Mouse (Mus musculus): ENCODE data around the gene Rbbp5. TPM values are rescaled to one million over a fixed set of nuclear protein-coding genes. Genes with fewer than 3 reads are reported as not detected.
A peak's percentile ranks its signal among the peaks of the same experiment; 100 is the strongest.
"Not testable (repeated sequence)": the region's sequence is repeated elsewhere in the genome, so short reads cannot be mapped to it uniquely, and the experiment has no call there.

Gene Rbbp5
- polyA plus RNA-seq, 1 experiment from 2014 or later: 40.3 TPM

- Histone ChIP-seq H3K9ac (ENCODE audit: low read length) (no peak overlapping the region), H3K36me3 (ENCODE audit: control insufficient read depth, insufficient read depth, low read length) (peaks cover 46% of the 10 kb centered on the region), H3K9me3 (ENCODE audit: control insufficient read depth, low read length) (no peaks in the 10 kb centered on the region), H3K4me3 (ENCODE audit: low read depth, low read length) (no peak overlapping the region), H3K27me3 (replicated peaks; ENCODE audit: control insufficient read depth, insufficient read depth, low read length) (no peaks in the 10 kb centered on the region), H3K4me2 (ENCODE audit: low read length) (no peak overlapping the region), H3K4me1 (replicated peaks; ENCODE audit: control insufficient read depth, insufficient read depth, low read length) (no peaks in the 10 kb centered on the region), H3K27ac (ENCODE audit: low read depth) (no peak overlapping the region)
- ATAC-seq (replicated peaks; ENCODE audit: low FRiP score, low TSS enrichment, low read depth) (no peak), DNase-seq (ENCODE audit: low spot score) (no peak)
- WGBS: 77% methylated on average over 1 of the region's 1 CpGs
Observed at GRCm38 (mm10) chr1:132440896-132441435, 36.2 kb upstream of the Rbbp5 start.

GRCm38 (mm10) chr1:132449742-132450141 is 27.4 kb upstream of the Rbbp5 start:
- Histone ChIP-seq H3K27ac (ENCODE audit: low read depth) (no peak overlapping the region), H3K27me3 (replicated peaks; ENCODE audit: control insufficient read depth, insufficient read depth, low read length) (no peaks in the 10 kb centered on the region), H3K9ac (ENCODE audit: low read length) (no peak overlapping the region), H3K9me3 (ENCODE audit: control insufficient read depth, low read length) (no peaks in the 10 kb centered on the region), H3K36me3 (ENCODE audit: control insufficient read depth, insufficient read depth, low read length) (peaks cover 53% of the 10 kb centered on the region), H3K4me1 (replicated peaks; ENCODE audit: control insufficient read depth, insufficient read depth, low read length) (no peaks in the 10 kb centered on the region), H3K4me3 (ENCODE audit: low read depth, low read length) (no peak overlapping the region), H3K4me2 (ENCODE audit: low read length) (no peak overlapping the region)
- no peak for DNase-seq (ENCODE audit: low spot score)
- no peak for ATAC-seq (replicated peaks; ENCODE audit: low FRiP score, low TSS enrichment, low read depth)
- WGBS: 93% methylated on average over 7 of the region's 7 CpGs

DNA sequence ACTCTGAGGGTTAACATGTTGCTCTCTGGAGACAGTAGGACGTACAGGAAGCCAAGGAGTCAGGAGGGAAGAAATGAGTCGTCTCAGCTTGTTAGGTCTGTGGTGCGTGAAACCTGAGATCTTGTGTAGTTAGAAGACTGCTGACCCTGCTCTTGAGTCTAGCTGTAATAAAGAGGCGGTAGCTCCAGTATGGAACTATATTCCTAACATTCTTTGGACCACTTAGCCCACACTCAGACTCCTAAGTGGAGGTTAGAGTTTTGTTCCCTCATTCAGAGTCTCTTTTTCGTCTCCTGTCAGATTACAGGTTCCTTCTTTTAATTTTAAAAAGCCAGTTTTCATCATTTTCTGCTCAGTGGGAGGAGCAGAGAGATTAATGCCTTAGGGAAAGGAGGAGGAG is 12.5 kb upstream of the Rbbp5 start:
- DNase-seq (ENCODE audit: low spot score): peak; percentile 2
- Histone ChIP-seq H3K36me3 (ENCODE audit: control insufficient read depth, insufficient read depth, low read length) (peaks cover 46% of the 10 kb centered on the region), H3K4me2 (ENCODE audit: low read length) (no peak overlapping the region), H3K27ac (ENCODE audit: low read depth) (no peak overlapping the region), H3K9ac (ENCODE audit: low read length) (no peak overlapping the region), H3K9me3 (ENCODE audit: control insufficient read depth, low read length) (no peaks in the 10 kb centered on the region), H3K27me3 (replicated peaks; ENCODE audit: control insufficient read depth, insufficient read depth, low read length) (no peaks in the 10 kb centered on the region), H3K4me1 (replicated peaks; ENCODE audit: control insufficient read depth, insufficient read depth, low read length) (peaks cover 5% of the 10 kb centered on the region; the same call in 1 of the 2 replicates), H3K4me3 (ENCODE audit: low read depth, low read length) (no peak overlapping the region)
- no peak for ATAC-seq (replicated peaks; ENCODE audit: low FRiP score, low TSS enrichment, low read depth)
- WGBS: 78% methylated on average over 5 of the region's 5 CpGs

GRCm38 (mm10) chr1:132468926-132469325 is 8.2 kb upstream of the Rbbp5 start:
- H3K9ac ChIP-seq (ENCODE audit: low read length): no peak overlapping the region
- no peak overlapping the region for H3K4me3 ChIP-seq (ENCODE audit: low read depth, low read length)
- peaks cover 5% of the 10 kb centered on the region; the same call in 1 of the 2 replicates for H3K4me1 ChIP-seq (replicated peaks; ENCODE audit: control insufficient read depth, insufficient read depth, low read length)
- DNase-seq (ENCODE audit: low spot score): peak; percentile 48
- H3K27me3 ChIP-seq (replicated peaks; ENCODE audit: control insufficient read depth, insufficient read depth, low read length): no peaks in the 10 kb centered on the region
- peaks cover 25% of the 10 kb centered on the region for H3K36me3 ChIP-seq (ENCODE audit: control insufficient read depth, insufficient read depth, low read length)
- H3K9me3 ChIP-seq (ENCODE audit: control insufficient read depth, low read length): no peaks in the 10 kb centered on the region
- no peak overlapping the region for H3K4me2 ChIP-seq (ENCODE audit: low read length)
- ATAC-seq (replicated peaks; ENCODE audit: low FRiP score, low TSS enrichment, low read depth): no peak
- no peak overlapping the region for H3K27ac ChIP-seq (ENCODE audit: low read depth)

- peak; percentile 44 for DNase-seq (ENCODE audit: low spot score)
- peaks cover 5% of the 10 kb centered on the region; the same call in 1 of the 2 replicates for H3K4me1 ChIP-seq (replicated peaks; ENCODE audit: control insufficient read depth, insufficient read depth, low read length)
Observed at GRCm38 (mm10) chr1:132469519-132469918, 7.6 kb upstream of the Rbbp5 start.

DNA sequence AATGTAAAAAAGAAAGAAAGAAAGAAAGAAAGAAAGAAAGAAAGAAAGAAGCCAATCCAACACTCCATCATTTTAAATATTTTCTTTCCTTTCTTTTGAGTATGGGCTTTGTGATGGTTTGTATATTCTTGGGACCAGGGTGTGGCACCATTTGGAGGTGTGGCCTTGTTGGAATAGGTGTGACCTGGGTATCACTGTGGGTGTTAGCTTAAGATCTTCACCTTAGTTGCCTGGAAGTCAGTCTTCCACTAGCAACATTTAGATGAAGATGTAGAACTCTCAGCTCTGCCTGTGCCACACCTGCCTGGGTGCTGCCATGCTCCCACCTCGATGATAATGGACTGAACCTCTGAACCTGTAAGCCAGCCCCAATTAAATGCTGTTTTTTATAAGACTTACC is 7.1 kb upstream of the Rbbp5 start:
- 100% methylated on average over 1 of the region's 1 CpGs for WGBS
- peaks cover 14% of the 10 kb centered on the region for H3K36me3 ChIP-seq (ENCODE audit: control insufficient read depth, insufficient read depth, low read length)
- DNase-seq (ENCODE audit: low spot score): peak; percentile 13
- not testable (repeated sequence) for H3K9ac ChIP-seq (ENCODE audit: low read length); ATAC-seq (replicated peaks; ENCODE audit: low FRiP score, low TSS enrichment, low read depth); H3K4me2 ChIP-seq (ENCODE audit: low read length); H3K27me3 ChIP-seq (replicated peaks; ENCODE audit: control insufficient read depth, insufficient read depth, low read length); H3K4me3 ChIP-seq (ENCODE audit: low read depth, low read length); H3K9me3 ChIP-seq (ENCODE audit: control insufficient read depth, low read length); H3K27ac ChIP-seq (ENCODE audit: low read depth); H3K4me1 ChIP-seq (replicated peaks; ENCODE audit: control insufficient read depth, insufficient read depth, low read length)

More at GRCm38 (mm10) chr1:132469519-132469918, 7.6 kb upstream of the Rbbp5 start:
- no peak overlapping the region for H3K9ac ChIP-seq (ENCODE audit: low read length)
- no peak overlapping the region for H3K4me2 ChIP-seq (ENCODE audit: low read length)
- 93% methylated on average over 7 of the region's 7 CpGs for WGBS
- H3K27me3 ChIP-seq (replicated peaks; ENCODE audit: control insufficient read depth, insufficient read depth, low read length): no peaks in the 10 kb centered on the region
- ATAC-seq (replicated peaks; ENCODE audit: low FRiP score, low TSS enrichment, low read depth): no peak
- H3K27ac ChIP-seq (ENCODE audit: low read depth): no peak overlapping the region
- H3K9me3 ChIP-seq (ENCODE audit: control insufficient read depth, low read length): no peaks in the 10 kb centered on the region
- H3K4me3 ChIP-seq (ENCODE audit: low read depth, low read length): no peak overlapping the region
- H3K36me3 ChIP-seq (ENCODE audit: control insufficient read depth, insufficient read depth, low read length): peaks cover 19% of the 10 kb centered on the region

GRCm38 (mm10) chr1:132471032-132471431 is 6.1 kb upstream of the Rbbp5 start:
- Histone ChIP-seq H3K27me3 (replicated peaks; ENCODE audit: control insufficient read depth, insufficient read depth, low read length) (no peaks in the 10 kb centered on the region), H3K36me3 (ENCODE audit: control insufficient read depth, insufficient read depth, low read length) (peaks cover 8% of the 10 kb centered on the region; the same call in 1 of the 2 replicates), H3K9ac (ENCODE audit: low read length) (no peak overlapping the region), H3K27ac (ENCODE audit: low read depth) (no peak overlapping the region), H3K9me3 (ENCODE audit: control insufficient read depth, low read length) (no peaks in the 10 kb centered on the region), H3K4me3 (ENCODE audit: low read depth, low read length) (no peak overlapping the region), H3K4me1 (replicated peaks; ENCODE audit: control insufficient read depth, insufficient read depth, low read length) (peaks cover 5% of the 10 kb centered on the region; the same call in 1 of the 2 replicates), H3K4me2 (ENCODE audit: low read length) (no peak overlapping the region)
- WGBS: 91% methylated on average over 2 of the region's 2 CpGs
- DNase-seq (ENCODE audit: low spot score): peak; percentile 10
- ATAC-seq (replicated peaks; ENCODE audit: low FRiP score, low TSS enrichment, low read depth): no peak

DNA sequence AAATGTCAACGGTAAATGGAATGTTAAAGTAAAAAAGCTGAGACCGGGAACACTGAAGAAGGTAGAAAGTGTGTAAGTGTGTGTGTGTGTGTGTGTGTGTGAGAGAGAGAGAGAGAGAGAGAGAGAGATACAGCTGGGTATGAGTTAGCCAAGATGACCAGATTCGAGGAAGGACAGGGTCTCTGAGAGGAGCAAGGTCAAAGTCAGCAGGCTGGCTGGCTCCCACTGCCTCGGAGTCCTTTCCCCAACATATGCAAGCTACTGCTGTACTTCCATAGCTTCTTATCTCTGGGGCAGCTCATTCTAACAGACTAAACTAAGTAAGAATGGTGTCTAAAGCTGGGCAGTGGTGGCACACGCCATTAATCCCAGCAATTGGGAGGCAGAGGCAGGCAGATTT is 5.7 kb upstream of the Rbbp5 start:
- ATAC-seq (replicated peaks; ENCODE audit: low FRiP score, low TSS enrichment, low read depth) (no peak), DNase-seq (ENCODE audit: low spot score) (peak; percentile 6)
- no peaks in the 10 kb centered on the region for H3K27me3 ChIP-seq (replicated peaks; ENCODE audit: control insufficient read depth, insufficient read depth, low read length)
- WGBS: 88% methylated on average over 5 of the region's 5 CpGs
- no peak overlapping the region for H3K27ac ChIP-seq (ENCODE audit: low read depth)
- peaks cover 5% of the 10 kb centered on the region; the same call in 1 of the 2 replicates for H3K4me1 ChIP-seq (replicated peaks; ENCODE audit: control insufficient read depth, insufficient read depth, low read length)
- no peak overlapping the region for H3K9ac ChIP-seq (ENCODE audit: low read length)
- no peak overlapping the region for H3K4me2 ChIP-seq (ENCODE audit: low read length)
- peaks cover 5% of the 10 kb centered on the region; the same call in 1 of the 2 replicates for H3K36me3 ChIP-seq (ENCODE audit: control insufficient read depth, insufficient read depth, low read length)
- no peaks in the 10 kb centered on the region for H3K9me3 ChIP-seq (ENCODE audit: control insufficient read depth, low read length)
- no peak overlapping the region for H3K4me3 ChIP-seq (ENCODE audit: low read depth, low read length)

- DNase-seq (ENCODE audit: low spot score) (peak; percentile 52), ATAC-seq (replicated peaks; ENCODE audit: low FRiP score, low TSS enrichment, low read depth) (no peak)
- Histone ChIP-seq H3K9me3 (ENCODE audit: control insufficient read depth, low read length) (no peaks in the 10 kb centered on the region), H3K4me3 (ENCODE audit: low read depth, low read length) (no peak overlapping the region), H3K27me3 (replicated peaks; ENCODE audit: control insufficient read depth, insufficient read depth, low read length) (no peaks in the 10 kb centered on the region), H3K27ac (ENCODE audit: low read depth) (no peak overlapping the region), H3K4me1 (replicated peaks; ENCODE audit: control insufficient read depth, insufficient read depth, low read length) (peaks cover 5% of the 10 kb centered on the region; the same call in 1 of the 2 replicates), H3K4me2 (ENCODE audit: low read length) (no peak overlapping the region), H3K9ac (ENCODE audit: low read length) (no peak overlapping the region), H3K36me3 (ENCODE audit: control insufficient read depth, insufficient read depth, low read length) (no peaks in the 10 kb centered on the region)
- 55% methylated on average over 5 of the region's 5 CpGs for WGBS
Observed at GRCm38 (mm10) chr1:132472537-132472936, 4.6 kb upstream of the Rbbp5 start.

Measured in intestine, embryonic 14.5 days (tissue).